Mouse (Mus musculus) forebrain, postnatal 0 days (tissue): Measurements from ENCODE around the gene Lrch1. TPM values are rescaled to one million over a fixed set of nuclear protein-coding genes. Genes with fewer than 3 reads are reported as not detected.
A peak's percentile ranks its signal among the peaks of the same experiment; 100 is the strongest.

ENCODE experiments used
- ATAC-seq: fragments of 200-750 bp; cut with Nextera tagmentation; 2 replicates; pipeline ENCODE4 v1.8.0; 2017; ENCODE audit warnings: mild to moderate bottlenecking, moderate library complexity
- DNase-seq: peaks from one replicate; pipeline ENCODE4 v3.0.0-alpha.2; 2015
- H3K27ac ChIP-seq: fragments of 300-500 bp; sonication (generic); 2 replicates; pipeline ENCODE4 v1.5.1; 2014; ENCODE audit warnings: low read depth, mild to moderate bottlenecking, antibody characterized with exemption, low read length, moderate library complexity, mixed read lengths
- H3K27me3 ChIP-seq: fragments of 300-500 bp; sonication (generic); 2 replicates; pipeline ENCODE4 v1.6.1; 2014; ENCODE audit warnings: mild to moderate bottlenecking, low read length, mixed read lengths; ENCODE audit not compliant: insufficient read depth
- H3K36me3 ChIP-seq: fragments of 300-500 bp; sonication (generic); 2 replicates; pipeline ENCODE4 v1.6.1; 2014; ENCODE audit warnings: mild to moderate bottlenecking, moderate library complexity; ENCODE audit not compliant: insufficient read depth
- H3K4me1 ChIP-seq: fragments of 300-500 bp; sonication (generic); 2 replicates; pipeline ENCODE4 v1.6.1; 2014; ENCODE audit warnings: antibody characterized with exemption; ENCODE audit not compliant: insufficient read depth
- H3K4me2 ChIP-seq: fragments of 300-500 bp; sonication (generic); 2 replicates; pipeline ENCODE4 v1.6.1; 2014; ENCODE audit warnings: low read depth, mild to moderate bottlenecking, moderate library complexity
- H3K4me3 ChIP-seq: fragments of 300-500 bp; sonication (generic); 2 replicates; pipeline ENCODE4 v1.5.1; 2014; ENCODE audit warnings: low read depth, low read length, mixed read lengths
- H3K9ac ChIP-seq: fragments of 300-500 bp; sonication (generic); 2 replicates; pipeline ENCODE4 v1.6.1; 2014; ENCODE audit warnings: mild to moderate bottlenecking
- H3K9me3 ChIP-seq: fragments of 300-500 bp; sonication (generic); 2 replicates; pipeline ENCODE4 v1.6.1; 2016; ENCODE audit warnings: low read length
- CTCF ChIP-seq: sonication (generic); IDR thresholded peaks from 2 replicates; pipeline ENCODE4 v1.5.1; 2016; ENCODE audit warnings: antibody characterized with exemption, control low read depth, low read depth
- WGBS: fragments of 180-500 bp; shearing (Covaris S2); extraction: QIAGEN DNeasy Blood & Tissue Kit; methylation state at CpG from one replicate; pipeline ENCODE4 v1.1.7; 2014; 5-methylcytosine and 5-hydroxymethylcytosine counted together
- polyA plus RNA-seq: library from polyadenylated mRNA; unstranded; fragments of >200 nt; fragmentation: Nextera tagmentation; extraction: Ambion mirVana; gene quantifications from 2 replicates; pipeline ENCODE4 v1.2.1, GENCODE M21; 2015
- total RNA-seq: library from RNA; depleted of rRNA; stranded (reverse); fragments of >200 nt; gene quantifications from 2 replicates; pipeline ENCODE4 v1.2.3, GENCODE M21; 2014; rRNA removed

Gene Lrch1
- total and polyA plus RNA-seq, 2 experiments from 2014 or later, result 12.7 to 20.8 TPM

- ATAC-seq, result no peak; the same call in 1 of the 2 replicates
- peak overlapping the region; percentile 82; the same call in 1 of the 2 replicates for H3K9ac ChIP-seq
- peak overlapping the region; percentile 85 for H3K4me2 ChIP-seq
- WGBS, result 30% methylated on average over 9 of the region's 9 CpGs
- peak overlapping the region; percentile 61 for H3K4me3 ChIP-seq
- H3K9me3 ChIP-seq, result no peaks in the 10 kb centered on the region
- H3K27me3 ChIP-seq, result no peaks in the 10 kb centered on the region
- no peak for TF ChIP-seq CTCF
- H3K36me3 ChIP-seq, result no peaks in the 10 kb centered on the region
- no peak for DNase-seq
- H3K4me1 ChIP-seq, result peaks cover 9% of the 10 kb centered on the region
- peak overlapping the region; percentile 5; the same call in 1 of the 2 replicates for H3K27ac ChIP-seq
Measured at GRCm38 (mm10) chr14:74731221-74732078, 216.2 kb downstream of the Lrch1 start.

DNA sequence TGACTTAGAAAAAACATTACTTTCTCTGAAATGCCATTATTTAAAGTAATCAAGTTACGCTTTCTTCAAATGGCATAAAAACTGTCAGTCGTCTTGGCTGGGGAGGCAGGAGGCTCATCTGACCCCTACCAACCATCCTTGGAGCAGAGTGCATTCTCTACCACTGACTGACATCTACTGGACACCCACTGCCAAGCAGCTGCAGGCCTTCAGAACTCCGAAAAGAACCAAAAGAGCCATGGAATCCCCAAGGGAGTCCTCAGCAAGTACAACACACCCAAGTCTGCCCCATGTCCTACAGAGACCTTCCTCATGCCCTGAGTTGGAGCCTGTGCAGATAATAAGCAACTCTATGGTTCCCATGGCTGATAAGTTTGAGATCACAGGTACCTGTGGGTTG is 224.1 kb downstream of the Lrch1 start:
- no peaks in the 10 kb centered on the region for H3K4me1 ChIP-seq
- ATAC-seq, result no peak
- H3K4me2 ChIP-seq, result no peak overlapping the region
- no peak overlapping the region for H3K4me3 ChIP-seq
- 73% methylated on average over 3 of the region's 3 CpGs for WGBS
- DNase-seq, result no peak
- H3K27ac ChIP-seq, result no peak overlapping the region
- no peak overlapping the region for H3K9ac ChIP-seq
- H3K9me3 ChIP-seq, result no peaks in the 10 kb centered on the region
- no peaks in the 10 kb centered on the region for H3K36me3 ChIP-seq
- H3K27me3 ChIP-seq, result no peaks in the 10 kb centered on the region
- TF ChIP-seq CTCF, result no peak

DNA sequence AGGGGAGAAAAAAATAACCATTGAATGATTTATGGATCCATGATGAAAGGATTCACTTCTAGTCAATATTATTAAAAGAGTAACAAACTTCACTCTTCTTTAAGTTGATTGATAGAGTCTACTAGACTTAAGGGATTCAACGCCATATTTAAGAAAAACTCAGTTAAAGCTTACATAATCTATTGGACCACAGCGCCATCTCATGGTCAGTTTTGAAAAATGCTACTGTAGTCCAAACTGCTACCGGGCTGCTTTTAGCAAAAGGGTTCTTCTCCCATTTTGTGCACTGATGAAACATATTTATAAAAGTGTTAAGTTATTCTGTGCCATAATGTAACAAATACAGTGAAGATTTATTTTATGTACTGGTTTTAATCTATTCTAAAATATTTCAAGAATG is 238.6 kb downstream of the Lrch1 start:
- Histone ChIP-seq H3K4me3 (no peak overlapping the region), H3K36me3 (no peaks in the 10 kb centered on the region), H3K9me3 (no peaks in the 10 kb centered on the region), H3K4me1 (no peaks in the 10 kb centered on the region), H3K27me3 (no peaks in the 10 kb centered on the region), H3K27ac (no peak overlapping the region), H3K9ac (no peak overlapping the region), H3K4me2 (no peak overlapping the region)
- peak; percentile 68 for TF ChIP-seq CTCF
- peak; percentile 82 for DNase-seq
- WGBS, result 18% methylated on average over 3 of the region's 3 CpGs
- ATAC-seq, result peak; percentile 51; the same call in 1 of the 2 replicates

Other genes starting within 250 kb of the Lrch1 start
- 159 and 207 TPM in 2 replicates for gene Esd, start 215.6 kb downstream of the Lrch1 start, total RNA-seq
- gene Esd, start 215.6 kb downstream of the Lrch1 start, polyA plus RNA-seq, result 224 and 256 TPM in 2 replicates
- 0.05 and 0.54 TPM in 2 replicates for gene Rubcnl, start 68.2 kb upstream of the Lrch1 start, total RNA-seq
- 0.09 and 0.17 TPM in 2 replicates for gene Rubcnl, start 68.2 kb upstream of the Lrch1 start, polyA plus RNA-seq
- not detected in 2 replicates for gene Lrrc63, start 183.0 kb upstream of the Lrch1 start, total RNA-seq
- not detected in 2 replicates for gene Lrrc63, start 183.0 kb upstream of the Lrch1 start, polyA plus RNA-seq
- 6.5 and 7.5 TPM in 2 replicates for gene Lcp1, start 183.2 kb upstream of the Lrch1 start, total RNA-seq
- gene Lcp1, start 183.2 kb upstream of the Lrch1 start, polyA plus RNA-seq, result 6.6 and 7.4 TPM in 2 replicates